Mouse (Mus musculus): ENCODE data around the gene Prkn.

Prkn gene

DNA sequence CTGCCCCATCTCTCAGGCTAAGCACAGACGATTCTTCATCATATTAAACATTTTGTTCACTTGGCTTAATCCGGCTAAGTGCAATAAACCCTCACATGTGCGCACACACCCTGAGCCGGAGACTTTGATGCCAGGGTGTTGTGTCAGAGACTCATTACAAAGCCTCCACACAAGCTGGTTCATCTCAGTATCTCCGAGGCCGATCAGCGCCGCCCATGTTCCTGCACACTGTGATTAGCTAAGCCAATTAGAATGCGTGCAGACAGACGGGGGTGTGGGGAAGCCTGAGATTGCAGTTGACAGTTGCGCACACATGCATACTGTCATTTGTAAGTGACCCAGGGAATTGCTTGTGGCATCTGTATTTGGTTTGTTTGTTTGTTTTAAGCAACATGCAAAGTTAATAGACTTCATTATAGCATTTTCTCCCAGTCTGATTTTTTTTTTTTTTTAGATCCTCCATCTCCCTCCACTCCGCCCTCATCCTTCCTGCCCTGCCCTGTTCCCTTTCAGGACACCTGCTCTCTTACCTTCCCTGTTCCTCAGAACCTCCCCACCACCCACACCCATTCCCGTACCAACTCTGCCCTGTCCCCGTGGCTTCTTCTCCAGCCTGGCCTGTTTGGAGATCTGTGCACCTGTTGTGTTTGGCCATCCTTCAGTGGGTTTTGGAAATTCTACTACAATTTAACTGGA lies 1202.5 kb downstream of the Prkn start:
- no peak for DNase-seq (ENCODE audit: low spot score)

- no peak for DNase-seq (ENCODE audit: low spot score)
Observed at GRCm38 (mm10) chr17:12044222-12044621, 1204.0 kb downstream of the Prkn start.

DNA sequence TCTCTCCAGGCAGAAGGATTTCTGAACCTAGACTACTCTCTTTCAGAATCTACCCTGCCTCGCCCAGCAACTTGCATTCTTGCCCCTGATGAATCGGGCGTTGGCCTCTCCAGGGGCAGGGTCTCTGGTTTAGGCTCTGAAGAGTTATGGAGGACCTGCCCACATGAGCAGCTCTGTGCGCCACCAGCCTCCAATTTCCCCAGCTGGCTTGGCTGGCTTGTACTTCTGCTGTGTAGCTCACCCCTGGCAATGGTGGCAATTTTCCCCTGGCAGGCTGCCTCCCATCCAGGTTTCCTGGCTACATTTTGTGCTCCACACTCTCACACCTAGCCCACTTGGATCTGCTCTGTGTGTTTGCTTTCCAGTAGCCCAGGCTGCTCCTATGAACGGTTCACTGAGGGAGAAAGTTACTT lies 1205.7 kb downstream of the Prkn start:
- DNase-seq (ENCODE audit: low spot score) = no peak

DNA sequence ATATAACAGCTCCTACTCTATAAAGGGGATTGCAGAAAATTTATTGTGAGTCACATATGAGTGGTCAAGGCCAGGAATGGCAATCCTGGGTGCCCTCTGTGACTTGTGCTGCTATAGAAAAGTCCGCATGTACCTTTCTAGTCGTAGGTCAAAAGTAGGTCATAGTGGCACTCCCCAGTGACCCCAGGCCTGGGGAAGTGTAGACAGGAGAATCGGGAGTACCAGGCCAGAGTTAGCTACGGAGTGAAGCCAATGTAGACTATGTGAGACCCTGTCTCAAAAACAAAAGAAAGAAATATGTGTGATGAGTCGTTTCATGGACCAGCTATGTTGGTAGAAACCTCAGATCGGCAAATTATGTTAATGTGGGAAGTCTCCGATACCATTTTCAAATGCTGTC lies 1206.8 kb downstream of the Prkn start:
- DNase-seq (ENCODE audit: low spot score) = no peak

- no peak for DNase-seq (ENCODE audit: low spot score)
Observed at GRCm38 (mm10) chr17:12047523-12047922, 1207.3 kb downstream of the Prkn start.

DNA sequence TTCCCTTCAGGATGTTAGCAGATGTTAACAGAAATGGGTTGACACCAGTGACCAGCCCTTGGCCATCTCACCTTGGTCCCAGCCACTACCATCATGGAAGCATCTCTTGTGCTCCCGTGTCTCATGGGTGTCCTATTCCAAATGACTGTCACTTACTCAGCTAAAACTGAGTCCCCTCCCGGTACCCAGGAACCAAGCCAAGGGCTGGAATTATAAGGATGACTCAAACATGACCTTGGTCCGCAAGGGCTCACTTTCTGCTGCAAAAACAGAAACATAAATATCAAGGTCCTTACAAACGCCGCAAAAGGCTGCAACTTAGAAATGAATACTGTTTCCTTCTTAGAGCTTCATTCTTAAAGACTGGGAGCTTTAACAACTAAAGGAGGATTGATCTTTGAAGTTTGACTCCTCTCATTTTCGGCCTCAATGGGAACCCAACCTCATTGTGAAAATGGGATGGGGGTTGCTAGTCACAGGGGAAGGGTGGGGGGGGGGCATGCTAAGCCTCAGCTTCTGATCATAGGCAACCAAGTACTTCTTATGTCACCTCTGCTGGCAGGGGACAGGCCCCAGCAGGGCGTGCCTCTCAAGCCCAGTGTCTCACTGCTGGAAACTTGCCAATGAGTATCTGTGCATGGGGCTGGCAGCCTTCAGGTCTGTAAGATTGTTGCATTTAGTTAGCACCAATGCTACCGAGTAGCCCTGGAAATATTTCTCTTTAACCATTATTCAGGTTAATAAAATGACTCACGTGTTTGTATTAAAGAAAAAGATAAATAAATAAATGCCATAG lies 1208.7 kb downstream of the Prkn start:
- no peak for DNase-seq (ENCODE audit: low spot score)

DNA sequence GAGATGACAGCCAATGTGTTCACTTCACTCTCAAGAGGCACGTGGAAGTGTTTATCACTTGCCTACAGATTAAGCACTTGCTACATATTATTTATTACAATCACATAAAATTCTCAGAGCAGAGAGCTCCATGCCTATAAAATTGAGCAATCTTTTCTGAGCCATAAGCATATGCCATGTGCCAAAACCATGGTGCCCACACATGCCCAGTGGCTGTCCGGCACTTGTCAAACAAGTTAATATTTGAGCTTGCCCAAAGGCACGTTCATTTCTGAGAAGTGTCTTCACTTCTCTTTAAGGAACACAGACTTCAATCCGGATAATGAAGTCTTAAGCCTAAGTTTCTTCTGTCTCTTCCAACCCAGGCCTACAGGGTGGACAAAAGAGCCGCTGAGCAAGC lies 1210.1 kb downstream of the Prkn start:
- no peak for DNase-seq (ENCODE audit: low spot score)

GRCm38 (mm10) chr17:12051031-12051430 lies 1210.8 kb downstream of the Prkn start:
- DNase-seq (ENCODE audit: low spot score) = no peak

- DNase-seq (ENCODE audit: low spot score) = no peak
Observed at GRCm38 (mm10) chr17:12052651-12053050, 1212.5 kb downstream of the Prkn start.

- no peak for DNase-seq (ENCODE audit: low spot score)
Observed at GRCm38 (mm10) chr17:12059041-12059440, 1218.9 kb downstream of the Prkn start.

- no peak for DNase-seq (ENCODE audit: low spot score)
Observed at GRCm38 (mm10) chr17:12061381-12061780, 1221.2 kb downstream of the Prkn start.

GRCm38 (mm10) chr17:12062861-12063260 lies 1222.7 kb downstream of the Prkn start:
- no peak for DNase-seq (ENCODE audit: low spot score)

DNA sequence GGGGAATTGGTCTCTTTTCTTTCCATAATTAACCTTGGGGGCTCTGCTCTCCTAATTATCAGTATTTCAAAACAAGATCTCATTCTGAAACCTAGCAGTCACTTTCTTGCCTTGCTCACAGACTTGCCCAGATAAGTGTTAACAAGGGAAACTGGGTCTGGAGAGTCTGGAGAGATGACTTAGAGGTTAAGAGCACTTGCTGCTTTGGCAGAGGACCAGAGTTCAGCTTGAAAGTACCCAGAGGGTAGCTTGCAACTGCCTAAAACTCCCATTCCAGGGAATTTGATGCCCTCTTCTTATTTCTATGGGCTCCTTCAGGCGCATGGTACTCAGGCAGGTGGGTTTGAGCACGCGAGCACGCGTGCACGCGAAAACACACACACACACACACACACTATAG lies 1223.3 kb downstream of the Prkn start:
- DNase-seq (ENCODE audit: low spot score) = no peak

- no peak for DNase-seq (ENCODE audit: low spot score)
Observed at GRCm38 (mm10) chr17:12066054-12066453, 1225.9 kb downstream of the Prkn start.

DNA sequence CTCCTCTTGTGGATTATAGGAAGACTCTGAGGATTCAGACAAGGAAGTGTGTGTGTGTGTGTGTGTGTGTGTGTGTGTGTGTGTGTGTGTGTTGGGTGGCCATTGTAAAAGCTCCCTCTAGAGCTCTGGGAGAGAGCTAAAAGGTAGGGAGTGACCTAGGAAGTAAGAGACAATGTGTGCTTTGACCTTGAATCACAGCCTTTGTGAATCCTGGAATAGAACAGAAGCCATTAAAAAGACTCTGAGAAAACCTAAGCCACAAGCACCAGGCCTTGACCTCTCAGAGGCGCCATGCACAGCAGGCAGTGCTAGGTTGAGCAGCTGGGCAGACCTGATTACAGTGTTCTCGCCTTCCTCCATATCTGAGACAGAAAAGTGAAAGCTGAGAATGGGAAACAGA lies 1236.6 kb downstream of the Prkn start:
- no peak for DNase-seq (ENCODE audit: low spot score)

DNA sequence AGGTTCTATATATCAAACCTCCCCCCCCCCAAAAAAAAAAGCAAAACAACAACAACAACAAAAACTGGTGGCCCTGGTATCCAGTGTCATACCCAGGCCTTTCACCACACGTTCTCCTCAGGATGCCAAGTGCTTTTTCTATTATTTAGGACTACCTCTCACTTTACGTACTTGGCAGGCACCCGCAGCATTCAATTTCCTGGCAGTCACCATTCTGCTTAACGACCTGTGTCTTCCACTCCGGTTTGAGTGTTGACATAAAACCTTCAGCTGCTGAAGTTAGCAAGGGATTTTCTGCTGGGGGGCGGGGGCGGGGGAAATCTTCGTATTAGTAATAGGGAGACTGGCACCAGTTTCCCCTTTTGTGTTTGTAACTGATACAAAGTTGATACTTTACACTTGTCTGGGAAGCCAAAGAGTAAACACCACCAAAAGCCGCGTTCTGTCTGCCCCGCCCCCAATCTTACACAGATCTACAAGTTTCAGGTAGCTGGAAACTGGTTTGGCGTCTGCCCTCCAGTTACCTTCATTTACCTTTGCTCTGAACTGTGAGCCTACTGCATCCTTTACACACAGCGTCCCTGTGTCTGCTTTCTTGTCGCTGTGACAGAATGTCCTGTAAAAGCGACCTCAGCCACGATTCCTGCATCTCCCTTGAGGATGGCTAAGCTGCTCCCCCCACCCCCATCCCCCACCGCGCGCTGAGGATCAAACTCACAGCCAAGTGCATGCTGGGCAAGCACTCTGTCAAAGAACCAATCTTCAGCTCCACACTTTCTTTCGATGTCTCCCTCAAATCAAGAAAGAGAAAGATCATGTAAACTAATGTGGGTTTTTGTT lies 1240.7 kb downstream of the Prkn start:
- DNase-seq (ENCODE audit: low spot score) = no peak

DNA sequence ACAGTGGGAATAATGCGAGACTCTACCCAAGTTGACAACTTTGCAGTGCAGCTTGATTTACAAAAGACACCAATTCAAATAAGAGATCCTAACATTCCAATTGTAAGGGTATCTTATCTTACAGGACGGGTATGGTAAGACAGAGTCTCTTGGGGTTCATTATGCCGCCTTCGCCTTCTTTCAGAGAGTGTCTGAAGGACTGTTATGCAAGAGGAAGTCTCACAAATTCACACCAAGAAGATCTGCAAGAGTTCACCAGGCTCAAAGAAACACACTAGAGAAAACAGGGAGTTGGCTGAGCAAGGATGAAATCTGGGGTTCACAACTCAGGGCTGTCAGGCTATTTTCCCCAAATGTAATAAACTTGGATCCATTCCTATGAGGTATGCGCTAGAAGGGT lies 1242.0 kb downstream of the Prkn start:
- no peak for DNase-seq (ENCODE audit: low spot score)

DNA sequence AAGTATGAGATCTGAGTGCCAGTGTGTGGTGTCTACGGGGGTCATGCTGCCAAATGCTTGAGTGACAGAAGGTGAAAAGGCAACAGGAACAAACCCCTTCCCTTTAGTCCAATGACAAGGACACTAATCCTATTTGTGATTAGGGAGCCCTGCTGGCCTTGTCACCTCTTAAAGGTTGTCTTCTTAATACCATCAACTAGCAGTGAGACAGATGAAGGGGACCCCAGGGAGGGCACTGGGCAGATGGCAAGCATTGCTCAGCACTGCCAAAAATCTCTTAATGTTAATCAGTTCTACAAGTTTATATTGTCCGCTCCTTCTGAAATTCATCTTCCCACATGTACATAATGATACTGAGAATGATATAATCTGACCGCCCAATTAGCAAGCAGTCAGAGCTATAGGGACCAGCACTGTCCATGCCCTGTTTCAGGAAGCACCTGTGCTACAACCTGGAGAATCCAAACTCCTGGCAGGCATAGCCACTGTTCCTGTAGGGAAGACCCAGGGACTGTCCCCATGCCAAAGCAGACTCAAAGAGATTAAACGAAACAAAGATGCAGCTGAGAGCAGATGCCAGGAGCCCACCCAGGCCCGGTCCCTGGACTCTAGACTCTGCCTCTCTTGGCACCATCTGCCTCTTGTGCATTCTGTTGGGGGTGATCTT lies 1250.2 kb downstream of the Prkn start:
- no peak for DNase-seq (ENCODE audit: low spot score)

GRCm38 (mm10) chr17:12092901-12093564 lies 1252.8 kb downstream of the Prkn start:
- DNase-seq (ENCODE audit: low spot score) = no peak

GRCm38 (mm10) chr17:12094016-12094415 lies 1253.8 kb downstream of the Prkn start:
- no peak for DNase-seq (ENCODE audit: low spot score)

DNA sequence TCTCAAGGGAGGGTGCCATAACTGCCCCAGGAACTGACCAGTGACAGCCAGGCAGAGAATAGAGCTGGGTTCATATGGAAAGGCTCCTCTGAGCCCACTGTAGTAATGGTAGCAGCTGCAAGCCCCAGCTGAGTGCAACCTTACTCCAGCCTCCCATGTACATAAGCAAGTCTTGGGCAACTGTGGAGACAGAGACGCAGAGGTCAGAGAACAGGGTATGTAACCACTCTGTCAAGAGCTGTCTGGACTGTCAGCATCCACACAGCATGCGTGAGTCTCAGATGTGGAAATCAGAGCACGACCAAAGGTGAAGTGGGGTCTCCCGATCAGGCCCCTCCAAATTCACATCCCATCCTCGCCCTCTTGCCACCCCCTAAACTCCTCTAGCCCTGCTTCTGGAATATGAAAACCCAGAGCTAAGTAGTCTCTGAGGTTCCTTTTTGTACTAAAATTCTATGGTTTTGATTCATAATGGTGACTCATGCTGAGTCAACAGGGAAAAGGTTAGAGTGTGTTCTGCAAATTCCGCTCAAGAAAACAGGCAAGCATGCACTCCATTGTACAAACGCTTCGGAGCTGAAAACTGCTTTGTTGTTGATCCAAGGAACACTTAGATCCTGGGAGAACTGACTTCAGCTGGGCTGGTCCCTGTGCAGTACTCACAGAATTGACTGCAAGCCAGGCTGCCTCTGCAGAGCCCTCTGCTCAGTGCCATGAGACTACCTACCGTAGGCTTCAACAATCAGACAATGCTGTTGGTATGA lies 1254.8 kb downstream of the Prkn start:
- DNase-seq (ENCODE audit: low spot score) = no peak
